8 mouse cellular contexts compared by ENCODE assay signal in the genomic region with DNA sequence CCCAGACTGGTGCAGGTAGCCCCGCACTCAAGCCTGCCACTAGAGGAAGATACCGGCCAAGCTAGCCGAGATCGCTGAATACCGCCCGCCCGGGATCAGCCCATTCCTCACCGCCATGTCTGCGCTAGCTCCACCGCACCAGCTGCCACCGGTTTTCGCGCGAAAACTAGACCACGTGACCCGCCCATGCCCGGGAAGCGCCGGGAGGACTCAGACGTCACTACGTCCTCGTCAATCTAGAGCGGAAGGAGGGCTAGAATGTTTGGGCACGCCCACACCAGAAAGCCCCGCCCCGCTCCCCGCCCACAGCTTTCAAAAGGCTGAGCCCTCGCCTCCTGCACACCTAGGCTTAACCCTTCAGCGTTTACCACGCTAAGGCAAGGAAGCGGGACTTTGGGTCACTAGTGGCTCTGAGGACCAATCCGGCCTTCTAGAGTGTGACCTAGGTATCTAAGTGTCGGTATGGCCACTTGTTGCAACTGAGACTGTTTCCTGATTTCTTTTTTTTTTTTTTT. TPM values are rescaled to one million over a fixed set of nuclear protein-coding genes. Genes with fewer than 3 reads are reported as not detected.
A peak's percentile ranks its signal among the peaks of the same experiment; 100 is the strongest.
DNase-seq lines count a peak whose midpoint lies in the region; ATAC-seq lines count a peak whose summit lies in the region.

A gene (minus strand): TSS at position 247 of the 515 bp plus-strand sequence.

- H3K4me2 ChIP-seq in heart, embryonic 13.5 days = peak within 1 kb of the TSS; percentile 92
- peak within 1 kb of the TSS; percentile 94 for H3K4me2 ChIP-seq in liver, embryonic 12.5 days
- H3K4me2 ChIP-seq in stomach, embryonic 15.5 days = peak within 1 kb of the TSS; percentile 74

- H3K9ac ChIP-seq in heart, embryonic 13.5 days = peak within 1 kb of the TSS; percentile 95
- peak within 1 kb of the TSS; percentile 96 for H3K9ac ChIP-seq in liver, embryonic 12.5 days
- peak within 1 kb of the TSS; percentile 63 for H3K9ac ChIP-seq in stomach, embryonic 15.5 days

- under 1% methylated on average over 33 of the region's 33 CpGs for WGBS in heart, embryonic 13.5 days
- under 1% methylated on average over 33 of the region's 33 CpGs for WGBS in liver, embryonic 12.5 days (ENCODE audit: insufficient replicate concordance)
- WGBS in stomach, embryonic 15.5 days = under 1% methylated on average over 33 of the region's 33 CpGs

- H3K36me3 ChIP-seq in heart, embryonic 13.5 days = peaks cover 35% of the 10 kb centered on the region
- H3K36me3 ChIP-seq in liver, embryonic 12.5 days = peaks cover 39% of the 10 kb centered on the region
- H3K36me3 ChIP-seq in stomach, embryonic 15.5 days = peaks cover 5% of the 10 kb centered on the region; the same call in 1 of the 2 replicates

- no peaks in the 10 kb centered on the region for H3K9me3 ChIP-seq in heart, embryonic 13.5 days
- no peaks in the 10 kb centered on the region for H3K9me3 ChIP-seq in liver, embryonic 12.5 days (replicated peaks)
- no peaks in the 10 kb centered on the region for H3K9me3 ChIP-seq in stomach, embryonic 15.5 days

- peak; percentile 97 for DNase-seq in CD4-positive, CD25-positive, alpha-beta regulatory T cell, adult 2 months (ENCODE audit: low read depth, low spot score)
- peak; percentile 49 for DNase-seq in fat pad, adult 2 months (ENCODE audit: extremely low read depth, low read depth, low spot score)
- DNase-seq in kidney, postnatal 10 days = peak; percentile 99
- DNase-seq in natural killer cell, adult 2 months (ENCODE audit: low spot score in 2 of 2) = peak; percentile 94 to 96

- peak; percentile 59 for ATAC-seq in heart, embryonic 13.5 days (ENCODE audit: extremely low read depth, insufficient number of reproducible peaks, low FRiP score, low TSS enrichment)
- ATAC-seq in liver, embryonic 12.5 days = peak; percentile 81
- ATAC-seq in stomach, embryonic 15.5 days (ENCODE audit: insufficient read depth, low FRiP score, low read depth) = peak; percentile 80

- no peaks in the 10 kb centered on the region for H3K27me3 ChIP-seq in heart, embryonic 13.5 days (replicated peaks)
- no peaks in the 10 kb centered on the region for H3K27me3 ChIP-seq in liver, embryonic 12.5 days (replicated peaks)
- H3K27me3 ChIP-seq in stomach, embryonic 15.5 days (replicated peaks) = no peaks in the 10 kb centered on the region

- H3K4me3 ChIP-seq in brown adipose tissue, adult 24 weeks (ENCODE audit: insufficient read depth, low read depth, low read length) = peak within 1 kb of the TSS; percentile 77
- H3K4me3 ChIP-seq in heart, embryonic 13.5 days = peak within 1 kb of the TSS; percentile 85
- peak within 1 kb of the TSS; percentile 85 for H3K4me3 ChIP-seq in liver, embryonic 12.5 days
- H3K4me3 ChIP-seq in stomach, embryonic 15.5 days (replicated peaks) = peak within 1 kb of the TSS; percentile 63

- H3K27ac ChIP-seq in brown adipose tissue, adult 24 weeks (replicated peaks; ENCODE audit: low read depth, low read length) = no peak within 1 kb of the TSS
- H3K27ac ChIP-seq in heart, embryonic 13.5 days (replicated peaks) = peak within 1 kb of the TSS; percentile 84
- H3K27ac ChIP-seq in liver, embryonic 12.5 days = peak within 1 kb of the TSS; percentile 86
- peak within 1 kb of the TSS; percentile 62 for H3K27ac ChIP-seq in stomach, embryonic 15.5 days

- peaks cover 6% of the 10 kb centered on the region for H3K4me1 ChIP-seq in brown adipose tissue, adult 24 weeks (ENCODE audit: control insufficient read depth, insufficient read depth, insufficient read length, low read length)
- H3K4me1 ChIP-seq in heart, embryonic 13.5 days = peaks cover 52% of the 10 kb centered on the region
- H3K4me1 ChIP-seq in liver, embryonic 12.5 days = peaks cover 73% of the 10 kb centered on the region
- H3K4me1 ChIP-seq in stomach, embryonic 15.5 days = peaks cover 30% of the 10 kb centered on the region

RNA-seq across cellular contexts. Expression of the gene that starts here (rescaled TPM):
- polyA plus RNA-seq in brown adipose tissue, adult 24 weeks (2012; ENCODE audit: insufficient read depth, insufficient read length, missing spikeins) = 1.7 and 1.8 TPM in 2 replicates
- polyA plus RNA-seq in heart, embryonic 13.5 days (2015; fragmentation: Nextera tagmentation; extraction: Ambion mirVana) = 98.1 and 98.3 TPM in 2 replicates
- polyA plus RNA-seq in liver, embryonic 12.5 days (2016; fragmentation: Nextera tagmentation; extraction: Ambion mirVana) = 240 and 243 TPM in 2 replicates
- polyA plus RNA-seq in stomach, embryonic 15.5 days (2015; fragmentation: Nextera tagmentation; extraction: Ambion mirVana) = 105 and 110 TPM in 2 replicates

Comparison
In these comparisons a context has a peak if more than half of its experiments do, and no peak if none do; other contexts are left out.
1. RNA of the gene that starts here (polyA plus RNA-seq): 240 to 243 TPM in liver, embryonic 12.5 days, 105 to 110 TPM in stomach, embryonic 15.5 days and 98.1 to 98.3 TPM in heart, embryonic 13.5 days; 1.7 to 1.8 TPM in brown adipose tissue, adult 24 weeks; every median in the first group is over 10 times any median in the second.
2. DNase-seq: peak in every context shown above with its lines; median percentile 99 in kidney, postnatal 10 days; 97 in CD4-positive, CD25-positive, alpha-beta regulatory T cell, adult 2 months; 95 in natural killer cell, adult 2 months; 49 in fat pad, adult 2 months.
3. Peak in every context shown above with its lines, with median percentiles within 50 percentile points of each other: H3K4me3 ChIP-seq, ATAC-seq, H3K4me2 ChIP-seq and H3K9ac ChIP-seq.